Mouse (Mus musculus) right cerebral cortex, adult 18-20 months (tissue): ENCODE results near the gene Card10.

ENCODE experiments used
- DNase-seq: peaks from one replicate; pipeline ENCODE4 v3.0.0; 2022; ENCODE audit warnings: mixed read lengths

The Card10 gene

GRCm38 (mm10) chr15:78834233-78835005 is 31.6 kb upstream of the Card10 start:
- no peak for DNase-seq

GRCm38 (mm10) chr15:78833582-78833981 is 30.7 kb upstream of the Card10 start:
- no peak for DNase-seq

GRCm38 (mm10) chr15:78832701-78833123 is 29.9 kb upstream of the Card10 start:
- DNase-seq = peak; percentile 82

- no peak for DNase-seq
These were observed 29.1 kb upstream of the Card10 start for GRCm38 (mm10) chr15:78831720-78832657.

- no peak for DNase-seq
These were observed 28.2 kb upstream of the Card10 start for GRCm38 (mm10) chr15:78830742-78831719.

- DNase-seq = no peak
These were observed 26.8 kb upstream of the Card10 start for GRCm38 (mm10) chr15:78829636-78830035.

- DNase-seq = no peak
These were observed 25.5 kb upstream of the Card10 start for GRCm38 (mm10) chr15:78828315-78828714.

GRCm38 (mm10) chr15:78826213-78827204 is 23.7 kb upstream of the Card10 start:
- DNase-seq = peak; percentile 67

GRCm38 (mm10) chr15:78816074-78816391 is 13.2 kb upstream of the Card10 start:
- no peak for DNase-seq

GRCm38 (mm10) chr15:78815314-78816073 is 12.7 kb upstream of the Card10 start:
- no peak for DNase-seq

GRCm38 (mm10) chr15:78813603-78814002 is 10.8 kb upstream of the Card10 start:
- DNase-seq = no peak

GRCm38 (mm10) chr15:78810146-78810545 is 7.3 kb upstream of the Card10 start:
- no peak for DNase-seq

GRCm38 (mm10) chr15:78809739-78810138 is 6.9 kb upstream of the Card10 start:
- DNase-seq = no peak

GRCm38 (mm10) chr15:78808980-78809379 is 6.1 kb upstream of the Card10 start:
- no peak for DNase-seq

- DNase-seq = no peak
These were observed 4.3 kb upstream of the Card10 start for GRCm38 (mm10) chr15:78807141-78807540.

GRCm38 (mm10) chr15:78806614-78807013 is 3.8 kb upstream of the Card10 start:
- DNase-seq = no peak

- DNase-seq = no peak
These were observed 2.5 kb upstream of the Card10 start for GRCm38 (mm10) chr15:78805351-78805750.

GRCm38 (mm10) chr15:78804326-78804725 is 1.5 kb upstream of the Card10 start:
- DNase-seq = no peak

- no peak for DNase-seq
These were observed 658 bp upstream of the Card10 start for GRCm38 (mm10) chr15:78803499-78803900.

GRCm38 (mm10) chr15:78801971-78802741 is 686 bp downstream of the Card10 start:
- DNase-seq = no peak
